7 mouse cellular contexts compared by ENCODE assay signal in the genomic region with DNA sequence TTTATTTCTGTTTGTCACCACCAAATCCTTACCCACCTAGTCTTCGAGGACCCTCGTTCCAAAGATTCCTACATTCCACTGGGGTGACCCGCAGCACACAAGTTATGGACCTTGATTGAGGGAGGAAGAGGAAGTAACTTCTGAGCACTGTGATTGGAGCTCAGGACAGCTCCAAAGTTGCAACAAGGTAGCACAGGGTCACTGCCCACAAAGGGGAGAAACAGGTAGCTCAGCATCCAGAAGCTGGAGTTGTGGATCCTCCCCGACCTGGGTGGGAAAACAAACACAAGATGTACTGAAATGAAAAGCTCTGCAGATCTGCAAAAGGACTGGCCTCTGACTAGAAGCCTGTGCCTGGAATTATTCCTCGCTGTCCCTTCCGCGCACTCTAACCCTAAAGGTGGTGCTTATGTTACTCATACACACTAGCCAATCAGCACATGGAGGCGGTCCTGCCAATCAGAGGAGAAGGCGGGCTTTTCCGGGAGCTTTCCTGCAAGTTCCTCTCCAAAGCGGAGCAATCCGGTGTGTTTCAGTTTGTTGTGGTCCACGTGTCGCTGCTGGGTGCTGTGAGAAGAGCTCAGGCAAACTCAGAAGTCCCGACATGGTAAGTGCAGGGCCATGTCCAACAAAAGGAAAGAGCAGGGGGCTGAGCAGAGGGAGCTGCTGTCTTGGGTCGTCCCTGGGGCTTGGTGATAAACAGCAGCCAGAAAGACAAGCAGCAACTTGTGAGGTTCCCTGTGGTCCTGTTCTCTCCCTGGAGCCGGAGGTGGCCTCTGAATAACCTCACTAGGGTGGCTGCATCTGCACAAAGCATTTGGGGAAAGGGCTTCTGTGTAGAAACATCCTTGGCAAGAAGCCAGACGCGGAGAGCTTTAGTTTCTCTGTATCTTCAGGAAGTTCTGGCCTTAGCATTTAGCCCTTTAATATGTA. TPM values are rescaled to one million over a fixed set of nuclear protein-coding genes. Genes with fewer than 3 reads are reported as not detected.
DNase-seq lines count a peak whose midpoint lies in the region; ATAC-seq and TF ChIP-seq lines count a peak whose summit lies in the region.
"Not testable (repeated sequence)": the region's sequence is repeated elsewhere in the genome, so short reads cannot be mapped to it uniquely, and the experiment has no call there.

No protein-coding gene starts in this region.

- H3K36me3 ChIP-seq in embryonic facial prominence, embryonic 10.5 days (replicated peaks): peaks cover 23% of the 10 kb centered on the region
- H3K36me3 ChIP-seq in intestine, postnatal 0 days (ENCODE audit: control insufficient read depth, insufficient read depth); midbrain, embryonic 12.5 days; small intestine, adult 2 months (ENCODE audit: control insufficient read depth, insufficient read depth, low read length): not testable (repeated sequence)

- H3K27ac ChIP-seq in embryonic facial prominence, embryonic 10.5 days (replicated peaks): peak overlapping the region; percentile 84
- peak overlapping the region; percentile 35; the same call in 1 of the 2 replicates for H3K27ac ChIP-seq in intestine, postnatal 0 days (ENCODE audit: low read depth, low read length)
- not testable (repeated sequence) for H3K27ac ChIP-seq in midbrain, embryonic 12.5 days (replicated peaks)
- H3K27ac ChIP-seq in small intestine, adult 2 months (ENCODE audit: insufficient read depth, low read depth, low read length): peak overlapping the region; percentile 33

- intact Hi-C loops in left cerebral cortex, postnatal 4 days (cut with DNase I): not testable (repeated sequence)

- H3K9ac ChIP-seq in intestine, postnatal 0 days (ENCODE audit: low read depth, low read length): peak overlapping the region; percentile 48
- H3K9ac ChIP-seq in midbrain, embryonic 12.5 days (replicated peaks): peak overlapping the region; percentile 58

- H3K4me1 ChIP-seq in embryonic facial prominence, embryonic 10.5 days; intestine, postnatal 0 days (replicated peaks; ENCODE audit: control insufficient read depth, insufficient read depth, low read length); midbrain, embryonic 12.5 days; small intestine, adult 2 months (ENCODE audit: control insufficient read depth, insufficient read depth, insufficient read length, low read length): not testable (repeated sequence)

- H3K27me3 ChIP-seq in embryonic facial prominence, embryonic 10.5 days (replicated peaks; ENCODE audit: low read depth, poor library complexity, severe bottlenecking); intestine, postnatal 0 days (replicated peaks; ENCODE audit: control insufficient read depth, insufficient read depth, low read length); midbrain, embryonic 12.5 days; small intestine, adult 2 months (ENCODE audit: control insufficient read depth, insufficient read depth, low read length): not testable (repeated sequence)

- peak; percentile 100 for ATAC-seq in intestine, postnatal 0 days
- peak; percentile 99 for ATAC-seq in midbrain, embryonic 12.5 days (ENCODE audit: low FRiP score, low read depth)

- WGBS in embryonic facial prominence, embryonic 10.5 days: 16% methylated on average over 19 of the region's 19 CpGs
- 8% methylated on average over 19 of the region's 19 CpGs for WGBS in intestine, postnatal 0 days
- 21% methylated on average over 19 of the region's 19 CpGs for WGBS in midbrain, embryonic 12.5 days
- 3% methylated on average over 19 of the region's 19 CpGs for WGBS in small intestine, adult 2 months

- peak; percentile 95 for DNase-seq in adrenal gland, postnatal 10 days
- peak; percentile 88 for DNase-seq in embryonic facial prominence, embryonic 10.5 days (ENCODE audit: low spot score)
- DNase-seq in gonadal fat pad, adult 2 months (ENCODE audit: low read depth): peak; percentile 63
- peak; percentile 86 for DNase-seq in left cerebral cortex, postnatal 4 days

- TF ChIP-seq CTCF in intestine, postnatal 0 days (IDR thresholded peaks at IDR 0.05; ENCODE audit: low read depth); small intestine, adult 2 months (IDR thresholded peaks at IDR 0.05; ENCODE audit: extremely low read depth, insufficient read length, insufficient replicate concordance, low read depth, low read length): not testable (repeated sequence)

- H3K4me3 ChIP-seq in embryonic facial prominence, embryonic 10.5 days: peak overlapping the region; percentile 64
- H3K4me3 ChIP-seq in intestine, postnatal 0 days (ENCODE audit: low read depth, low read length): peak overlapping the region; percentile 49
- peak overlapping the region; percentile 53 for H3K4me3 ChIP-seq in midbrain, embryonic 12.5 days
- H3K4me3 ChIP-seq in small intestine, adult 2 months (ENCODE audit: low read depth, low read length): peak overlapping the region; percentile 96

- H3K9me3 ChIP-seq in embryonic facial prominence, embryonic 10.5 days; intestine, postnatal 0 days (ENCODE audit: control insufficient read depth); midbrain, embryonic 12.5 days: not testable (repeated sequence)

- TF ChIP-seq POLR2A in small intestine, adult 2 months (IDR thresholded peaks at IDR 0.05; ENCODE audit: low read depth, low read length): peak; percentile 16; the same call in 1 of the 2 replicates

- peak overlapping the region; percentile 68 for H3K4me2 ChIP-seq in intestine, postnatal 0 days (replicated peaks; ENCODE audit: low read depth)
- peak overlapping the region; percentile 55 for H3K4me2 ChIP-seq in midbrain, embryonic 12.5 days (replicated peaks)

RNA-seq across cellular contexts. Expression of a gene that starts 12.3 kb away (rescaled TPM):
- 1 to 10 TPM; 2.0 to 3.5 TPM for total RNA-seq in adrenal gland, postnatal 10 days (2021)
- 2.6 and 3.3 TPM in 2 replicates for polyA plus RNA-seq in embryonic facial prominence, embryonic 10.5 days (2016; fragmentation: Nextera tagmentation; extraction: Ambion mirVana)
- not detected in 2 replicates for polyA plus RNA-seq in gonadal fat pad, adult 2 months (2012; rRNA removed)
- polyA plus RNA-seq in intestine, postnatal 0 days (2015; fragmentation: Nextera tagmentation; extraction: Ambion mirVana): 0.89 and 1.0 TPM in 2 replicates
- 1 to 10 TPM in 1 of 2 experiments, not detected in 1; 3.5 TPM for total RNA-seq in left cerebral cortex, postnatal 4 days (2021)
- polyA plus RNA-seq in midbrain, embryonic 12.5 days (2016; fragmentation: Nextera tagmentation; extraction: Ambion mirVana): 1.3 and 1.4 TPM in 2 replicates
- polyA plus RNA-seq in small intestine, adult 2 months (2012; rRNA removed): not detected in 2 replicates

RNA-seq across cellular contexts. Expression of a gene that starts 51.3 kb away (rescaled TPM):
- total RNA-seq in adrenal gland, postnatal 10 days (2021): 1 to 10 TPM; 3.4 to 6.6 TPM
- 9.4 and 9.9 TPM in 2 replicates for polyA plus RNA-seq in embryonic facial prominence, embryonic 10.5 days (2016; fragmentation: Nextera tagmentation; extraction: Ambion mirVana)
- 2.6 and 2.7 TPM in 2 replicates for polyA plus RNA-seq in gonadal fat pad, adult 2 months (2012; rRNA removed)
- 1.5 and 1.6 TPM in 2 replicates for polyA plus RNA-seq in intestine, postnatal 0 days (2015; fragmentation: Nextera tagmentation; extraction: Ambion mirVana)
- 10 to 100 TPM; 11.1 to 12.6 TPM for total RNA-seq in left cerebral cortex, postnatal 4 days (2021)
- 11.3 and 11.8 TPM in 2 replicates for polyA plus RNA-seq in midbrain, embryonic 12.5 days (2016; fragmentation: Nextera tagmentation; extraction: Ambion mirVana)
- polyA plus RNA-seq in small intestine, adult 2 months (2012; rRNA removed): 0.30 and 0.34 TPM in 2 replicates

RNA-seq across cellular contexts. Expression of a gene that starts 53.9 kb away (rescaled TPM):
- under 1 TPM; 0.18 to 0.33 TPM for total RNA-seq in adrenal gland, postnatal 10 days (2021)
- polyA plus RNA-seq in embryonic facial prominence, embryonic 10.5 days (2016; fragmentation: Nextera tagmentation; extraction: Ambion mirVana): not detected in 2 replicates
- polyA plus RNA-seq in gonadal fat pad, adult 2 months (2012; rRNA removed): not detected in 2 replicates
- polyA plus RNA-seq in intestine, postnatal 0 days (2015; fragmentation: Nextera tagmentation; extraction: Ambion mirVana): not detected in 2 replicates
- total RNA-seq in left cerebral cortex, postnatal 4 days (2021): under 1 TPM; 0.26 to 0.32 TPM
- not detected in 2 replicates for polyA plus RNA-seq in midbrain, embryonic 12.5 days (2016; fragmentation: Nextera tagmentation; extraction: Ambion mirVana)
- polyA plus RNA-seq in small intestine, adult 2 months (2012; rRNA removed): not detected in 2 replicates

RNA-seq across cellular contexts. Expression of a gene that starts 55.8 kb away (rescaled TPM):
- 1 to 10 TPM; 5.6 to 7.7 TPM for total RNA-seq in adrenal gland, postnatal 10 days (2021)
- polyA plus RNA-seq in embryonic facial prominence, embryonic 10.5 days (2016; fragmentation: Nextera tagmentation; extraction: Ambion mirVana): 5.5 and 5.9 TPM in 2 replicates
- 0.15 and 0.34 TPM in 2 replicates for polyA plus RNA-seq in gonadal fat pad, adult 2 months (2012; rRNA removed)
- polyA plus RNA-seq in intestine, postnatal 0 days (2015; fragmentation: Nextera tagmentation; extraction: Ambion mirVana): 1.2 and 1.3 TPM in 2 replicates
- total RNA-seq in left cerebral cortex, postnatal 4 days (2021): 1 to 10 TPM; 6.6 to 9.8 TPM
- polyA plus RNA-seq in midbrain, embryonic 12.5 days (2016; fragmentation: Nextera tagmentation; extraction: Ambion mirVana): 4.1 and 5.0 TPM in 2 replicates
- not detected in 2 replicates for polyA plus RNA-seq in small intestine, adult 2 months (2012; rRNA removed)
